ENCODE assay signal across 8 mouse cellular contexts in genomic region chr6:50807187-50808012, GRCm38 (mm10).
A peak's percentile ranks its signal among the peaks of the same experiment; 100 is the strongest.
DNase-seq lines count a peak whose midpoint lies in the region; ATAC-seq and TF ChIP-seq lines count a peak whose summit lies in the region.

No protein-coding gene starts in this region.

- ATAC-seq in cerebellum, adult (ENCODE audit: insufficient number of reproducible peaks, low FRiP score, low TSS enrichment) = no peak
- ATAC-seq in heart, embryonic 12.5 days (ENCODE audit: insufficient number of reproducible peaks, low FRiP score) = peak; percentile 86
- no peak for ATAC-seq in activated CD4-positive, CD25-positive, alpha-beta regulatory T cell, adult 4 months

- peak overlapping the region; percentile 37 for H3K4me2 ChIP-seq in heart, embryonic 12.5 days

- H3K4me1 ChIP-seq in cerebellum, adult 2 months (ENCODE audit: control insufficient read depth, insufficient read depth, low read length) = no peaks in the 10 kb centered on the region; the same call in 1 of the 2 replicates
- peaks cover 17% of the 10 kb centered on the region for H3K4me1 ChIP-seq in heart, embryonic 12.5 days (replicated peaks)
- peaks cover 75% of the 10 kb centered on the region for H3K4me1 ChIP-seq in midbrain, embryonic 10.5 days

- no peaks in the 10 kb centered on the region for H3K36me3 ChIP-seq in heart, embryonic 12.5 days
- H3K36me3 ChIP-seq in midbrain, embryonic 10.5 days = no peaks in the 10 kb centered on the region

- H3K9ac ChIP-seq in heart, embryonic 12.5 days = no peak overlapping the region

- WGBS in cerebellum, adult 2 months = 20% methylated on average over 19 of the region's 19 CpGs
- 48% methylated on average over 19 of the region's 19 CpGs for WGBS in heart, embryonic 12.5 days
- WGBS in midbrain, embryonic 10.5 days = 64% methylated on average over 19 of the region's 19 CpGs

- H3K27me3 ChIP-seq in cerebellum, adult 2 months (ENCODE audit: control insufficient read depth, insufficient read depth, low read length) = no peaks in the 10 kb centered on the region
- H3K27me3 ChIP-seq in heart, embryonic 12.5 days (replicated peaks) = peaks cover 8% of the 10 kb centered on the region; the same call in 1 of the 2 replicates
- H3K27me3 ChIP-seq in midbrain, embryonic 10.5 days (ENCODE audit: low read depth, poor library complexity, severe bottlenecking) = peaks cover 37% of the 10 kb centered on the region; the same call in 1 of the 2 replicates

- no peak overlapping the region for H3K4me3 ChIP-seq in cerebellum, adult 2 months (replicated peaks; ENCODE audit: insufficient read depth, low read depth, low read length)
- no peak overlapping the region for H3K4me3 ChIP-seq in heart, embryonic 12.5 days
- H3K4me3 ChIP-seq in midbrain, embryonic 10.5 days = no peak overlapping the region

- peak; percentile 12 to 23 for DNase-seq in cerebellum, adult 2 months
- peak; percentile 26 to 41 for DNase-seq in adrenal gland, postnatal 36 days
- peak; percentile 22 to 59 for DNase-seq in kidney, adult 8-10 months
- DNase-seq in midbrain, embryonic 10.5 days (ENCODE audit: low spot score) = no peak
- no peak for DNase-seq in layer of hippocampus, postnatal 25 days (ENCODE audit: extremely low spot score in 1 of 2, low spot score in 1 of 2)

- no peaks in the 10 kb centered on the region for H3K9me3 ChIP-seq in heart, embryonic 12.5 days (replicated peaks)
- no peaks in the 10 kb centered on the region for H3K9me3 ChIP-seq in midbrain, embryonic 10.5 days (replicated peaks)

- no peak for TF ChIP-seq POLR2A in cerebellum, adult 2 months (IDR thresholded peaks at IDR 0.05; ENCODE audit: borderline replicate concordance, insufficient read depth, low read length)

- H3K27ac ChIP-seq in cerebellum, adult 2 months (ENCODE audit: insufficient read depth, low read length) = no peak overlapping the region
- H3K27ac ChIP-seq in heart, embryonic 12.5 days (ENCODE audit: poor library complexity, severe bottlenecking) = peak overlapping the region; percentile 83
- peak overlapping the region; percentile 79 for H3K27ac ChIP-seq in midbrain, embryonic 10.5 days (replicated peaks)

- TF ChIP-seq CTCF in cerebellum, adult 2 months (IDR thresholded peaks at IDR 0.05; ENCODE audit: borderline replicate concordance, insufficient read depth, low read depth, low read length) = no peak

Comparison
In these comparisons a context has a peak if more than half of its experiments do, and no peak if none do; other contexts are left out.
1. DNase-seq: peak in cerebellum, adult 2 months (2 of 2), adrenal gland, postnatal 36 days (2 of 2) and kidney, adult 8-10 months (2 of 2); none in midbrain, embryonic 10.5 days (single experiment) and layer of hippocampus, postnatal 25 days (0 of 2).